Mouse (Mus musculus): Measurements from ENCODE around the gene Sprn.

DNA sequence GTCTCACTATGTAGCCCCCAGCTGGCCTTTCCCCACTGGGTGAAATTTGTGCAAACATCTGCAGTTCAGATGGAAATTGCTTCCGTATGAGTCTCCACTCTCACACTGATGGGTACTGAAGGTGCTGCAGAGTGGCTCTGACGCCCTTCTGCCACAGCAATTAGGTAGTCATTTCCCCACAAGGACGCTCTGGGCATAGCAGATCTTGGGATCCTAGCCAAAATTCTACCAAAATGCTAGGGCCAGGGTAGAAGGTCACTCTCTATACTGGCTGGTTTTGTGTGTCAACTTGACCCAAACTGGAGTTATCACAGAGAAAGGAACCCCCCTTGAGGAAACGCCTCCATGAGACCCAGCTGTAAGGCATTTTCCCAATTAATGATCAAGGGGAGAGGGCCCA is 50.7 kb downstream of the Sprn start:
- TF ChIP-seq POLR2A (IDR thresholded peaks at IDR 0.05; ENCODE audit: control insufficient read depth, low read depth, low read length) (no peak), CTCF (IDR thresholded peaks at IDR 0.05; ENCODE audit: control insufficient read depth, insufficient read depth, insufficient replicate concordance, low read depth, low read length) (no peak)
